Mouse (Mus musculus) MEL (cell line): Measurements from ENCODE around the gene Olfr975. TPM values are rescaled to one million over a fixed set of nuclear protein-coding genes. Genes with fewer than 3 reads are reported as not detected.
"Not testable (repeated sequence)": the region's sequence is repeated elsewhere in the genome, so short reads cannot be mapped to it uniquely, and the experiment has no call there.

ENCODE experiments used
- DNase-seq: peaks from one replicate; pipeline ENCODE4 v3.0.0; 2011; ENCODE audit warnings: low read depth, low spot score
- H3K27ac ChIP-seq: 2 replicates; pipeline ENCODE4 v1.5.1; 2012; ENCODE audit warnings: low read depth, mild to moderate bottlenecking, control low read depth, low read length, moderate library complexity; ENCODE audit not compliant: control insufficient read depth
- H3K27me3 ChIP-seq, 2 experiments: fragments of 150-350 bp in 1 of 2; sonication (generic) in 1 of 2; 2 replicates each; pipeline ENCODE4 v1.6.1; 2012; ENCODE audit warnings: low read length in 2 of 2, mild to moderate bottlenecking in 2 of 2, improper control_type of control experiment in 1 of 2, moderate library complexity in 1 of 2; ENCODE audit not compliant: insufficient read depth in 2 of 2, control insufficient read depth in 1 of 2
- H3K36me3 ChIP-seq, 2 experiments: 2 replicates each; pipeline ENCODE4 v1.6.1; 2012 to 2014; ENCODE audit warnings: low read length in 2 of 2, improper control_type of control experiment in 1 of 2, inconsistent platforms in 1 of 2, mild to moderate bottlenecking in 1 of 2; ENCODE audit not compliant: insufficient read depth in 2 of 2, control insufficient read depth in 1 of 2
- H3K4me1 ChIP-seq, 2 experiments: fragments of 150-350 bp in 1 of 2; sonication (generic) in 1 of 2; 2 replicates each; pipeline ENCODE4 v1.6.1; 2012; ENCODE audit warnings: low read length in 2 of 2, improper control_type of control experiment in 1 of 2, mild to moderate bottlenecking in 1 of 2; ENCODE audit not compliant: insufficient read depth in 2 of 2, control insufficient read depth in 1 of 2
- H3K4me3 ChIP-seq, 2 experiments: fragments of 150-350 bp in 1 of 2; sonication (generic) in 1 of 2; 2 replicates each; pipeline ENCODE4 v1.5.1; 2012; ENCODE audit warnings: low read depth in 2 of 2, low read length in 2 of 2, mild to moderate bottlenecking in 2 of 2, moderate library complexity in 2 of 2, control low read depth in 1 of 2, improper control_type of control experiment in 1 of 2; ENCODE audit not compliant: control insufficient read depth in 1 of 2, insufficient read depth in 1 of 2
- H3K79me2 ChIP-seq: 2 replicates; pipeline ENCODE4 v1.6.1; 2012; ENCODE audit warnings: mild to moderate bottlenecking, low read length, moderate library complexity; ENCODE audit not compliant: control insufficient read depth, poor library complexity, insufficient read depth
- H3K9ac ChIP-seq: 2 replicates; pipeline ENCODE4 v1.6.1; 2012; ENCODE audit warnings: low read depth, mild to moderate bottlenecking, control low read depth, low read length, moderate library complexity; ENCODE audit not compliant: control insufficient read depth, poor library complexity, severe bottlenecking
- H3K9me3 ChIP-seq: fragments of 150-350 bp; sonication (generic); replicated peaks from 2 replicates; pipeline ENCODE4 v1.6.1; 2012; ENCODE audit warnings: mild to moderate bottlenecking, low read length, improper control_type of control experiment, moderate library complexity; ENCODE audit not compliant: insufficient read depth
- CHD1 ChIP-seq: IDR thresholded peaks from 2 replicates; pipeline ENCODE4 v1.6.1; 2012; ENCODE audit warnings: low read depth, mild to moderate bottlenecking, inconsistent platforms, low read length, improper control_type of control experiment
- E2F4 ChIP-seq: IDR thresholded peaks from 2 replicates; pipeline ENCODE4 v1.6.1; 2011; ENCODE audit warnings: low read depth, low read length, improper control_type of control experiment, borderline replicate concordance
- ELF1 ChIP-seq: IDR thresholded peaks from 2 replicates; pipeline ENCODE4 v1.6.1; 2014; ENCODE audit warnings: low read depth, mild to moderate bottlenecking, inconsistent platforms, low read length, improper control_type of control experiment, moderate library complexity
- ETS1 ChIP-seq: IDR thresholded peaks from 2 replicates; pipeline ENCODE4 v1.6.1; 2012; ENCODE audit warnings: low read depth, mild to moderate bottlenecking, inconsistent platforms, low read length, improper control_type of control experiment, moderate library complexity
- GABPA ChIP-seq: IDR thresholded peaks from 2 replicates; pipeline ENCODE4 v1.6.1; 2012; ENCODE audit warnings: low read depth, mild to moderate bottlenecking, inconsistent platforms, low read length, improper control_type of control experiment, moderate library complexity
- GATA1 ChIP-seq: IDR thresholded peaks from 2 replicates; pipeline ENCODE4 v1.6.1; 2011; ENCODE audit warnings: low read depth, low read length, improper control_type of control experiment
- JUND ChIP-seq: IDR thresholded peaks from 2 replicates; pipeline ENCODE4 v1.6.1; 2011; ENCODE audit warnings: low read depth, mild to moderate bottlenecking, improper control_type of control experiment, low read length
- KAT2A ChIP-seq: conservative IDR thresholded peaks from 2 replicates; pipeline ENCODE4 v1.6.1; 2012; ENCODE audit warnings: low read depth, low read length, improper control_type of control experiment, inconsistent platforms
- NELFE ChIP-seq: IDR thresholded peaks from 2 replicates; pipeline ENCODE4 v1.6.1; 2011; ENCODE audit warnings: low read depth, low read length, improper control_type of control experiment
- POLR2A ChIP-seq, 2 experiments: IDR thresholded peaks; 2 replicates each; pipeline ENCODE4 v1.6.1; 2011 to 2012; ENCODE audit warnings: low read length in 2 of 2, mild to moderate bottlenecking in 2 of 2, control low read depth in 1 of 2, improper control_type of control experiment in 1 of 2, low read depth in 1 of 2, moderate library complexity in 1 of 2; ENCODE audit not compliant: control insufficient read depth in 1 of 2, insufficient read depth in 1 of 2, poor library complexity in 1 of 2
- RAD21 ChIP-seq: IDR thresholded peaks from 2 replicates; pipeline ENCODE4 v1.6.1; 2011; ENCODE audit warnings: mild to moderate bottlenecking, low read depth, low read length, improper control_type of control experiment
- RCOR1 ChIP-seq: IDR thresholded peaks from 2 replicates; pipeline ENCODE4 v1.6.1; 2012; ENCODE audit warnings: low read depth, mild to moderate bottlenecking, inconsistent platforms, low read length, improper control_type of control experiment
- TAL1 ChIP-seq: IDR thresholded peaks from 2 replicates; pipeline ENCODE4 v1.6.1; 2012; ENCODE audit warnings: mild to moderate bottlenecking, inconsistent platforms, low read length, moderate library complexity, mixed read lengths
- TCF12 ChIP-seq: IDR thresholded peaks from 2 replicates; pipeline ENCODE4 v1.6.1; 2014; ENCODE audit warnings: low read depth, mild to moderate bottlenecking, inconsistent platforms, low read length, improper control_type of control experiment, moderate library complexity
- USF2 ChIP-seq, 2 experiments: IDR thresholded peaks; 2 replicates each; pipeline ENCODE4 v1.6.1; 2011 to 2012; ENCODE audit warnings: improper control_type of control experiment in 2 of 2, low read length in 2 of 2, borderline replicate concordance in 1 of 2, inconsistent platforms in 1 of 2, low read depth in 1 of 2, mild to moderate bottlenecking in 1 of 2; ENCODE audit not compliant: insufficient read depth in 1 of 2
- ZKSCAN1 ChIP-seq: IDR thresholded peaks from 2 replicates; pipeline ENCODE4 v1.6.1; 2012; ENCODE audit warnings: low read depth, mild to moderate bottlenecking, inconsistent platforms, low read length, improper control_type of control experiment, moderate library complexity
- polyA plus RNA-seq, 2 experiments: library from polyadenylated mRNA; stranded (reverse) in 1 of 2; unstranded in 1 of 2; fragments of >175 nt in 1 of 2; fragments of >200 nt in 1 of 2; gene quantifications; 2 replicates each; pipeline versions ENCODE4 v1.2.1 to v1.2.4; 2012; ENCODE audit warnings: low replicate concordance in 2 of 2, low read depth in 1 of 2; ENCODE audit not compliant: insufficient read length in 2 of 2, insufficient read depth in 1 of 2, missing spikeins in 1 of 2
- total RNA-seq: library from RNA; depleted of rRNA; stranded (reverse); fragments of 300-350 nt; gene quantifications from 2 replicates; pipeline ENCODE4 v1.2.3, GENCODE M21; 2012; rRNA removed

Olfr975 gene
- total RNA-seq (not detected in 2 replicates), polyA plus RNA-seq (not detected)

DNA sequence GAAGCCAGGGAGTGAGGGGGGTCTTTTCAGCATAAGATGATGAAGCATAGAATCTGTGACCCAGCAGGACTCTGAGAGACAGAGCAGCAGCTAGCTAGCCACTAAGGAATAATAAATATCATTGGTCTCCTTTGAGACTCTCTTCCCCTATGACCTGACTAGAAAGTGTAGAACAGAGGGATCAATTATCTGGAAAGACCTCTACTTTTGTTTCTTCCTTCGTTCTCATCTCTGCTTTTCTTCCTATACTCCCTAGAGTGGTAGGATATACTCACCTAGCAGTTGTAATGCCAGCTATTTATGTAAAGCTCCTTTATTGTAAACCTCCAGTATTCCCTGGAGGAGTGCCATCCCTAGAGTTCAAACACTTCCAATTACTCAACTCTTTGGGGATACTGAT is at the start of gene Olfr975:
Olfr975 (minus strand) TSS at position 101 of the 400 bp plus-strand sequence.
- Histone ChIP-seq H3K27me3 (no peaks in the 10 kb centered on the region), H3K36me3 (no peaks in the 10 kb centered on the region), H3K9me3 (no peaks in the 10 kb centered on the region), H3K4me3 (no peak within 1 kb of the TSS), H3K27ac (no peak within 1 kb of the TSS), H3K79me2 (no peaks in the 10 kb centered on the region), H3K4me1 (no peaks in the 10 kb centered on the region), H3K9ac (no peak within 1 kb of the TSS)
- TF ChIP-seq GABPA (no peak), CHD1 (no peak), KAT2A (no peak), POLR2A (IDR thresholded peaks at IDR 0.05; ENCODE audit: control insufficient read depth in 1 of 2, insufficient read depth in 1 of 2, low read depth in 1 of 2, low read length in 2 of 2, poor library complexity in 1 of 2) (no peak), USF2 (IDR thresholded peaks at IDR 0.05; ENCODE audit: borderline replicate concordance in 1 of 2, insufficient read depth in 1 of 2, low read depth in 1 of 2, low read length in 2 of 2) (no peak), ELF1 (no peak), GATA1 (no peak)
- no peak for DNase-seq

DNA sequence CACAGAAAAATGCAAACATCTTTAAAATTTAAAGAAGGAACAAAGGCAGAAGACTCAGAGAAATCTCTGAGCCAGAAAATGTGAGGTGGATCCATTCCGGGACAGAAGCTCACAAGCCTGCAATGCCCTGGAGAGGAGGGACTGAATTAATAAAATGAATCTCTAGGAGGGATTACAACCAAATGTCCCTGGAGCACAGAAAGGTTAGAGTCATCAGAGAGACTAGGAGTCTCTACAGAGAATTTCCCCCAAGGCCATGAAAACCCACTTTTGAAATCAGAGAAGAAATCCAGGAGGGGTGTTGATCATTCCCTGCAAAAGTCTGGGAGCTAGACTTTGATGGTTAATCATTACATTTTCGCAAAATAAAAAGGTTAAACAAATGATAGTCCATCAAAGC is 40.0 kb upstream of the Olfr975 start, which contains the start of gene Olfr978:
Olfr978 (plus strand) TSS at position 301 of the 400 bp plus-strand sequence.
- no peak for DNase-seq
- no peaks in the 10 kb centered on the region for H3K4me1 ChIP-seq
- H3K9ac ChIP-seq, result no peak within 1 kb of the TSS
- no peaks in the 10 kb centered on the region for H3K9me3 ChIP-seq
- no peaks in the 10 kb centered on the region for H3K27me3 ChIP-seq
- no peaks in the 10 kb centered on the region for H3K79me2 ChIP-seq
- no peak for TF ChIP-seq RAD21
- TF ChIP-seq TCF12, result no peak
- TF ChIP-seq RCOR1, result no peak
- no peak for TF ChIP-seq ZKSCAN1
- no peak for TF ChIP-seq ETS1
- TF ChIP-seq E2F4, result no peak
- TF ChIP-seq GATA1, result no peak
- no peak for TF ChIP-seq TAL1
- no peak for TF ChIP-seq NELFE
- TF ChIP-seq JUND, result no peak
- H3K27ac ChIP-seq, result no peak within 1 kb of the TSS
- H3K36me3 ChIP-seq, result no peaks in the 10 kb centered on the region
- H3K4me3 ChIP-seq, result no peak within 1 kb of the TSS

DNA sequence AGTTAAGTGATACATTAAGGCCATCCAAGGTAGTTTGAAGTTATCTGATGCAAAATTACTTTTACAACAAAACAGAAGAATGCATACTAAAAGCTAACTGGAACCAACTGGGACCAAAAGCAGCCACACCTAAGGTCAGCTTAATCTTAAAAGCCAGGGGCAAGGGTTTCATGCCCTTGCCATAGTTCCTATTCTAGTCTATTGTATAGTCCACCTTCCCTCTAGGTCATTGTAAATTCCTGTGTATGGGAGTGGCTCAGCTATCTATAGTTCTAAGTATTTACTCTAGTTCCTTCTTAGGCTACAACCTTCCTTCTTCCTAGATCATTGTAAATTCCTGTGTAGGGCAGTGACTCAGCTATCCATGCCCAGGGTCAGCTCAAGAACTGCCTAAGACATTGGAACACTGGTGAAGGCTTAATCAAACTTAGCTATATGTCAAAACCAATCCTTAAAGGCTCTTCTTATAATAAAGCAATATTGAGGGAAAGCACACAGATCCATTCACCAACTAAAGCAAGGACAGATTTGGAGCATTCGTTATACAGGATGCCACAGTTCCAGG is 24.8 kb upstream of the Olfr975 start:
- H3K9ac ChIP-seq, H3K36me3 ChIP-seq, H3K4me1 ChIP-seq, H3K27me3 ChIP-seq, DNase-seq, H3K4me3 ChIP-seq, H3K27ac ChIP-seq, H3K79me2 ChIP-seq, H3K9me3 ChIP-seq: not testable (repeated sequence)

DNA sequence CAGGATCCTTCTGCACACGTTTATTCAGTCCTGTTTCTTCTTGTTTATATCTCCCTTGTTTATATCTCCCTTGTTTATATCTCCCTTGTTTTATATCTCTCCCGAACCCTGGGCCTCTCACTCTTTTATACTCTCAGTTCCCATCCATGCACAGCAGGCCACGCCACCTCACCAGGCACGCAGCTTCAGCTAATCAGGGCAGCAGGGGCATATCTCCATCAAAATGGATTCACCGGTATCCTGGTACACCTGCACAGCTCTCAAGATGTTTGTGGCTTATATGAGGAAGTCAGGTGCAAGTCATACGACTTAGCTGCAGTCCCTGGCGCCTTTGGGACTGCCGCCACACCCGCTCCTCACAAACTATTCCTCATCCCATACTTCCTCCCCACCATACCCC is 9.2 kb upstream of the Olfr975 start, which contains the start of gene Olfr976:
Olfr976 (minus strand) TSS at position 101 of the 400 bp plus-strand sequence.
- not testable (repeated sequence) for H3K9me3 ChIP-seq, DNase-seq, H3K79me2 ChIP-seq, H3K27ac ChIP-seq, H3K27me3 ChIP-seq, H3K4me3 ChIP-seq, H3K4me1 ChIP-seq, H3K36me3 ChIP-seq, H3K9ac ChIP-seq
